In genomic region chr14:76505439-76506220, GRCm38 (mm10) we compare ENCODE assay signal across 8 mouse cellular contexts. TPM values are rescaled to one million over a fixed set of nuclear protein-coding genes. Genes with fewer than 3 reads are reported as not detected.
A peak's percentile ranks its signal among the peaks of the same experiment; 100 is the strongest.
DNase-seq lines count a peak whose midpoint lies in the region; ATAC-seq lines count a peak whose summit lies in the region.

No protein-coding gene starts in this region.

- H3K27me3 ChIP-seq in intestine, embryonic 15.5 days (replicated peaks) = no peaks in the 10 kb centered on the region
- no peaks in the 10 kb centered on the region for H3K27me3 ChIP-seq in midbrain, embryonic 11.5 days (ENCODE audit: control insufficient read depth, insufficient read depth, low read length)

- under 1% methylated on average over 31 of the region's 31 CpGs for WGBS in intestine, embryonic 15.5 days
- WGBS in midbrain, embryonic 11.5 days = under 1% methylated on average over 31 of the region's 31 CpGs

- peak; percentile 89 for ATAC-seq in intestine, embryonic 15.5 days
- peak; percentile 87 for ATAC-seq in midbrain, embryonic 11.5 days (ENCODE audit: low FRiP score)
- ATAC-seq in inflammation-experienced regulatory T-cells, adult 6 months = no peak

- peaks cover 14% of the 10 kb centered on the region for H3K4me1 ChIP-seq in intestine, embryonic 15.5 days (replicated peaks)
- H3K4me1 ChIP-seq in midbrain, embryonic 11.5 days (ENCODE audit: control insufficient read depth, insufficient read depth, low read length) = peaks cover 7% of the 10 kb centered on the region

- peak overlapping the region; percentile 65 for H3K4me3 ChIP-seq in intestine, embryonic 15.5 days (replicated peaks)
- H3K4me3 ChIP-seq in midbrain, embryonic 11.5 days (ENCODE audit: low read depth, low read length) = peak overlapping the region; percentile 53

- no peaks in the 10 kb centered on the region for H3K9me3 ChIP-seq in intestine, embryonic 15.5 days
- no peaks in the 10 kb centered on the region for H3K9me3 ChIP-seq in midbrain, embryonic 11.5 days (ENCODE audit: control insufficient read depth, low read length)

- peak overlapping the region; percentile 100 for H3K27ac ChIP-seq in intestine, embryonic 15.5 days
- peak overlapping the region; percentile 100 for H3K27ac ChIP-seq in midbrain, embryonic 11.5 days (ENCODE audit: low read depth, low read length)

- no peaks in the 10 kb centered on the region; the same call in 1 of the 2 replicates for H3K36me3 ChIP-seq in intestine, embryonic 15.5 days
- H3K36me3 ChIP-seq in midbrain, embryonic 11.5 days (ENCODE audit: control insufficient read depth, insufficient read depth, low read length) = peaks cover 5% of the 10 kb centered on the region; the same call in 1 of the 2 replicates

- peak overlapping the region; percentile 91 for H3K9ac ChIP-seq in intestine, embryonic 15.5 days
- H3K9ac ChIP-seq in midbrain, embryonic 11.5 days (ENCODE audit: low read length) = peak overlapping the region; percentile 96

- DNase-seq in adrenal gland, adult 8-10 months = peak; percentile 88
- DNase-seq in embryo, embryonic 11 days = peak; percentile 95
- DNase-seq in gastrocnemius, postnatal 25 days = peak; percentile 88
- DNase-seq in left cerebral cortex, postnatal 36 days (ENCODE audit: low spot score in 2 of 2) = peak; percentile 76 to 83
- peak; percentile 98 for DNase-seq in midbrain, embryonic 11.5 days (ENCODE audit: low spot score, missing footprints)
- peak; percentile 86 for DNase-seq in skeletal muscle tissue, adult 2 months (ENCODE audit: low read depth, low spot score)

- intact Hi-C loops in left cerebral cortex, postnatal 36 days (cut with DNase I) = loop anchor here (1.0 to 5.0 kb wide), 3 partner anchors 49 to 314 kb away; no protein-coding TSS in a partner anchor

- H3K4me2 ChIP-seq in intestine, embryonic 15.5 days (replicated peaks) = peak overlapping the region; percentile 88
- peak overlapping the region; percentile 86 for H3K4me2 ChIP-seq in midbrain, embryonic 11.5 days

RNA-seq across cellular contexts. Expression of gene Serp2, which starts 51.1 kb away (rescaled TPM):
- 1 to 10 TPM; 4.5 to 10.0 (median 6.7) TPM for total RNA-seq in adrenal gland, adult 8-10 months (2022)
- under 1 TPM; 0.64 to 0.94 TPM for total RNA-seq in gastrocnemius, postnatal 25 days (2021)
- 8.6 and 10.0 TPM in 2 replicates for polyA plus RNA-seq in intestine, embryonic 15.5 days (2015; fragmentation: Nextera tagmentation; extraction: Ambion mirVana)
- 100 to 1,000 TPM; 171 to 200 TPM for total RNA-seq in left cerebral cortex, postnatal 36 days (2021)
- 45.5 and 47.3 TPM in 2 replicates for polyA plus RNA-seq in midbrain, embryonic 11.5 days (2014; fragmentation: Nextera tagmentation; extraction: Ambion mirVana)
- 10 to 100 TPM in 1 of 3 experiments, 1 to 10 TPM in 2; 1.5 to 11.1 (median 2.5) TPM for polyA plus RNA-seq in inflammation-experienced regulatory T-cells, adult 6 months (2017; shearing (Covaris generic))

Comparison
In these comparisons a context has a peak if more than half of its experiments do, and no peak if none do; other contexts are left out.
1. RNA of gene Serp2, which starts 51.1 kb away (total RNA-seq): 171 to 200 TPM in left cerebral cortex, postnatal 36 days; 4.5 to 10.0 TPM in adrenal gland, adult 8-10 months and 0.64 to 0.94 TPM in gastrocnemius, postnatal 25 days; every median in the first group is over 10 times any median in the second.
2. Peak in every context shown above with its lines, with median percentiles within 50 percentile points of each other: DNase-seq.